Mouse (Mus musculus) heart, adult 2 months (tissue): ENCODE data around the gene Mcpt1.

Experiments
- EP300 ChIP-seq: fragments of 200-500 bp; IDR thresholded peaks from 2 replicates; pipeline ENCODE4 v1.6.1; 2011; ENCODE audit warnings: low read depth, low read length, control low read depth; ENCODE audit not compliant: insufficient read depth
- POLR2A ChIP-seq: fragments of 200-500 bp; IDR thresholded peaks from 2 replicates; pipeline ENCODE4 v1.6.1; 2011; ENCODE audit warnings: mild to moderate bottlenecking, low read depth, low read length, control low read depth; ENCODE audit not compliant: insufficient read depth

DNA sequence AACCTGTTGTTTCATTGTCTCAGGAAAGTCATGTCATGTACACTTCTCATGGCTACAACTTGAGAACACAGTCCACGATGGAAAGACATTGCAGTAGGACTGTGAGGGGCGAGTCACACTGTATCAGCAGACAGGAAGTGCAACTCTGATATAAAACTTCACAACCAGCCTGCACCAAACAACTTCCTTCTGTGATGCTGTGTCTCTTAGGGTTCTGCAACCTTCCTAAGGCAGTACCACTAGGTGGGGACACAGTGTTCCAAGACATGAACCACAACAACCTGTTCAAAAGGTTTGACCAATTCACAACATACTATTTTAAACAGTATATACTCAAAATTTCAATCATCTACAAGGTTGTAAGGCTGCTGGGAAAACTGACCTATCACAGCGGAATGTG is 37.6 kb downstream of the Mcpt1 start:
- TF ChIP-seq EP300 (no peak), POLR2A (no peak)
